Mouse (Mus musculus) midbrain, postnatal 0 days (tissue): Measurements from ENCODE around the gene Ube2d3. TPM values are rescaled to one million over a fixed set of nuclear protein-coding genes. Genes with fewer than 3 reads are reported as not detected.
"Not testable (repeated sequence)": the region's sequence is repeated elsewhere in the genome, so short reads cannot be mapped to it uniquely, and the experiment has no call there.

Source experiments
- ATAC-seq: fragments of 200-750 bp; cut with Nextera tagmentation; 2 replicates; pipeline ENCODE4 v1.8.0; 2017; ENCODE audit warnings: moderate number of reproducible peaks, mild to moderate bottlenecking, moderate TSS enrichment, moderate library complexity; ENCODE audit not compliant: low FRiP score
- DNase-seq: peaks from one replicate; pipeline ENCODE4 v3.0.0-alpha.2; 2015; ENCODE audit warnings: low spot score
- H3K27ac ChIP-seq: fragments of 300-500 bp; sonication (generic); 2 replicates; pipeline ENCODE4 v1.5.1; 2014; ENCODE audit warnings: low read depth, mild to moderate bottlenecking, low read length, mixed read lengths
- H3K27me3 ChIP-seq: fragments of 300-500 bp; sonication (generic); 2 replicates; pipeline ENCODE4 v1.6.1; 2014; ENCODE audit warnings: low read length, control low read depth, mixed read lengths; ENCODE audit not compliant: insufficient read depth
- H3K36me3 ChIP-seq: fragments of 300-500 bp; sonication (generic); 2 replicates; pipeline ENCODE4 v1.6.1; 2014; ENCODE audit warnings: low read length, control low read depth, mixed read lengths; ENCODE audit not compliant: insufficient read depth
- H3K4me1 ChIP-seq: fragments of 300-500 bp; sonication (generic); 2 replicates; pipeline ENCODE4 v1.6.1; 2014; ENCODE audit warnings: mild to moderate bottlenecking, control low read depth, antibody characterized with exemption, low read length, mixed read lengths; ENCODE audit not compliant: insufficient read depth
- H3K4me2 ChIP-seq: fragments of 300-500 bp; sonication (generic); 2 replicates; pipeline ENCODE4 v1.6.1; 2014; ENCODE audit warnings: low read depth, mild to moderate bottlenecking, low read length, mixed read lengths; ENCODE audit not compliant: poor library complexity, severe bottlenecking
- H3K4me3 ChIP-seq: fragments of 300-500 bp; sonication (generic); 2 replicates; pipeline ENCODE4 v1.5.1; 2014; ENCODE audit warnings: low read depth, mild to moderate bottlenecking, low read length, moderate library complexity
- H3K9ac ChIP-seq: fragments of 300-500 bp; sonication (generic); replicated peaks from 2 replicates; pipeline ENCODE4 v1.6.1; 2014; ENCODE audit warnings: mild to moderate bottlenecking, low read length, moderate library complexity, mixed read lengths; ENCODE audit not compliant: poor library complexity, severe bottlenecking
- H3K9me3 ChIP-seq: fragments of 300-500 bp; sonication (generic); 2 replicates; pipeline ENCODE4 v1.6.1; 2016; ENCODE audit warnings: low read length, control low read depth
- CTCF ChIP-seq: IDR thresholded peaks from 2 replicates; pipeline ENCODE4 v1.5.1; 2016; ENCODE audit warnings: antibody characterized with exemption, mild to moderate bottlenecking
- WGBS: fragments of 180-500 bp; shearing (Covaris S2); extraction: QIAGEN DNeasy Blood & Tissue Kit; methylation state at CpG from one replicate; pipeline ENCODE4 v1.1.7; 2014; 5-methylcytosine and 5-hydroxymethylcytosine counted together
- polyA plus RNA-seq: library from polyadenylated mRNA; unstranded; fragments of >200 nt; fragmentation: Nextera tagmentation; extraction: Ambion mirVana; gene quantifications from 2 replicates; pipeline ENCODE4 v1.2.1, GENCODE M21; 2015
- total RNA-seq: library from RNA; depleted of rRNA; stranded (reverse); fragments of >200 nt; gene quantifications from 2 replicates; pipeline ENCODE4 v1.2.3, GENCODE M21; 2014

Ube2d3 gene
- total and polyA plus RNA-seq, 2 experiments from 2014 or later = 319 to 750 TPM

DNA sequence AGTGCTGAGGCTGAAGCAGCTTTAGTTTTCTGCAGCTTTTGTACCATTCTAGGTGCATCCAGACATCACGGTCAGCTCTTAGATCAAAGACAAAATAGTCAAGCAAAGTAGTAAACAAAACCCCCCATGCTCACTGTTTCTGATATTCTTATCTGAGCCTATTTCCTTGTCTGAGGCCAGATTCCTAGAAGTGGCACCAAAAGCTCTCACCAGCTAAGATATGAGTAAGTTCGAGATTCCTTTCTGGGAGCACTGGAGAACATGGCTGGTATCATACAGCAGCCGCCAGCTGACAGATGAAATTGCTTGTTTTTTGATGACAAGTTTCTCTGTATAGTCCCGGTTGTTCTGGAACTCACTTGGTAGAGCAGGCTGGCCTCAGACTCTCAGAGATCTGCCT is 49.9 kb downstream of the Ube2d3 start:
- no peak for TF ChIP-seq CTCF
- no peak overlapping the region for H3K4me2 ChIP-seq
- ATAC-seq (no peak), DNase-seq (no peak)
- no peak overlapping the region for H3K4me3 ChIP-seq
- H3K36me3 ChIP-seq = no peaks in the 10 kb centered on the region
- H3K4me1 ChIP-seq = no peaks in the 10 kb centered on the region
- no peak overlapping the region for H3K9ac ChIP-seq
- H3K9me3 ChIP-seq = no peaks in the 10 kb centered on the region
- 92% methylated on average over 4 of the region's 4 CpGs for whole genome bisulfite sequencing
- no peaks in the 10 kb centered on the region for H3K27me3 ChIP-seq
- no peak overlapping the region for H3K27ac ChIP-seq

DNA sequence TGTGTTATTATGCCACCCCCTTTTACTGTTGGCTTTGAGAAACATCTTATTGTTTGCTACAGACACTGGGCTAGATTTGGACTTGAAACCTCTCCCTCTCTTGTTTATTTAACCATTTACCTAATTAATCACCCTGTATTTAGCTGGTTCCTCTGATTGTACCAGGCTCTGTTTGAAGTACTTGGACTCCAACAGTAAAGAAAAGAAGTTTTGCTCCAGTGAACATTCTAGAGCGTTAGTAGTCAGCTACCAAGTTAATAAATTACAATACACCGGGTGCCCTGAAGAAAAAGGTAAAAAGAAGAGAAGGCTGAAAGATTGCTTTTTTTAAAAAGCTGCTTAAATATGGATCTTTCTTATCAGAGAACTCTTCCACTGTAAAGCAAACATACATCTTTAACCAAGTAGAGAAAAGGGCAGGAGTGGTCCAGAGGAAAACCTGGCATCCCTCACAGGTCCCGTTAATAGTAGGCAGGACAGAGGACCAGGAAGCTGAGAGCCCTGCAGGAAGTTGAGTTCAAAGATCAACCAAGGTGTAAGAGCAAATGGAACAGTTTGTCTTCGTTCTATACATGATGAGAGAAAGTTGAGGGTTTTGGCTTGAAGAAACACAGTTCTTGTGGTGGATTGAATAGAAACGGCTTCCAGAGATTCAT is 52.0 kb downstream of the Ube2d3 start:
- Histone ChIP-seq H3K27me3 (no peaks in the 10 kb centered on the region), H3K9me3 (no peaks in the 10 kb centered on the region), H3K4me2 (no peak overlapping the region), H3K9ac (no peak overlapping the region), H3K27ac (no peak overlapping the region), H3K36me3 (no peaks in the 10 kb centered on the region), H3K4me1 (no peaks in the 10 kb centered on the region), H3K4me3 (no peak overlapping the region)
- 82% methylated on average over 5 of the region's 5 CpGs for WGBS
- DNase-seq (no peak), ATAC-seq (no peak)
- no peak for TF ChIP-seq CTCF

- H3K4me1 ChIP-seq = no peaks in the 10 kb centered on the region
- no peak overlapping the region for H3K4me2 ChIP-seq
- H3K9ac ChIP-seq = no peak overlapping the region
- 89% methylated on average over 6 of the region's 6 CpGs for WGBS
- ATAC-seq (no peak), DNase-seq (no peak)
- H3K27ac ChIP-seq = no peak overlapping the region
- H3K36me3 ChIP-seq = no peaks in the 10 kb centered on the region
- no peaks in the 10 kb centered on the region for H3K9me3 ChIP-seq
- no peaks in the 10 kb centered on the region for H3K27me3 ChIP-seq
- TF ChIP-seq CTCF = no peak
- no peak overlapping the region for H3K4me3 ChIP-seq
Measured at GRCm38 (mm10) chr3:135491102-135491501, 53.2 kb downstream of the Ube2d3 start.

DNA sequence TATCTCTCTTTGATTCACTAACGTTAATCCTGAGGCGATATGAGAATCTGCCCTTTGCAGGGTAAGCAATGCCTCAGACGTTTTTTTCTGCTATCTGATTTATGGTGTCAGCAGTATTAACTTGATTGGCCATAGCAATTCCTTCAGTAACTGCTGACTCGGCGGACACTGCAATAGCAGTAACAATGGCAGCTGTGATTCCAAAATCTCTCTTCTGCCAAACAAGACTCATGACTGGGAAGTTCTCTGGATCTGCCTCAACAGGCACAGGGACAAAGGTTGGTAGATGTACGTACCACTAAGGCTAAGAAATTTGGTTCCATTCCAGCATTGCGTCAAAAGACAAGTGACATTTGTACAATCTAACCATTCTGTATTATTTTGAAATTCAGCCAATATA is 55.4 kb downstream of the Ube2d3 start:
- H3K9me3 ChIP-seq = not testable (repeated sequence)

DNA sequence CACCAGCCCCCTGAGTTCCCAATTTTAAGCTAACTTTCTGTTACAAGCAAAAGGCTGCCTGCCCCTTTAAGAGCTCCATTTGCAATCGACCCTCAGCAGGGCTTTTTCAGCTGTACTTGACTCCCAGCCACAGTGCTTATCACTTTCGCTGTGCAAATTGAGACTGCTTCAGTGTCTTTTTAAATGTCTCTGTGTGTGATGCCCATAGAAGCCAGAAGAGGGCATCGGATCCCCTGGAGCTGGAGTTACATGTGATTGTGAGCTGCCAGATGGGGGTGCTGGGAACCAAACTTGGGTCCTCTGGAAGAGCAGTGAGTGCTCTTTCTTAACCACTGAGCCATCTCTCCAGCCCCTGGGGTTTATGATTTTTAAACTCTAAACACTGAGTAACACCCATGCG is 60.0 kb downstream of the Ube2d3 start:
- H3K9me3 ChIP-seq, DNase-seq, H3K9ac ChIP-seq, H3K36me3 ChIP-seq, H3K27me3 ChIP-seq, H3K4me2 ChIP-seq, H3K27ac ChIP-seq, H3K4me1 ChIP-seq, ATAC-seq, H3K4me3 ChIP-seq: not testable (repeated sequence)
- 90% methylated on average over 4 of the region's 4 CpGs for whole genome bisulfite sequencing

More for the DNA sequence above, 55.4 kb downstream of the Ube2d3 start:
- not testable (repeated sequence) for H3K4me2 ChIP-seq, H3K36me3 ChIP-seq, H3K27ac ChIP-seq, DNase-seq, H3K9ac ChIP-seq, H3K4me3 ChIP-seq, ATAC-seq, H3K4me1 ChIP-seq, H3K27me3 ChIP-seq
- 90% methylated on average over 7 of the region's 7 CpGs for WGBS

- H3K27me3 ChIP-seq = no peaks in the 10 kb centered on the region
- no peak overlapping the region for H3K9ac ChIP-seq
- TF ChIP-seq CTCF = no peak
- no peaks in the 10 kb centered on the region for H3K4me1 ChIP-seq
- no peak overlapping the region for H3K27ac ChIP-seq
- DNase-seq = no peak
- no peaks in the 10 kb centered on the region for H3K9me3 ChIP-seq
- H3K36me3 ChIP-seq = no peaks in the 10 kb centered on the region
- 91% methylated on average over 5 of the region's 5 CpGs for WGBS
- H3K4me3 ChIP-seq = no peak overlapping the region
- no peak for ATAC-seq
- H3K4me2 ChIP-seq = no peak overlapping the region
Measured at GRCm38 (mm10) chr3:135498891-135499290, 60.9 kb downstream of the Ube2d3 start.
